Mouse (Mus musculus): Measurements from ENCODE around the gene Acvr2b. TPM values are rescaled to one million over a fixed set of nuclear protein-coding genes. Genes with fewer than 3 reads are reported as not detected.

The Acvr2b gene
- under 1 TPM in 1 of 2 experiments, not detected in 1; 0.33 TPM for total RNA-seq (2023)

DNA sequence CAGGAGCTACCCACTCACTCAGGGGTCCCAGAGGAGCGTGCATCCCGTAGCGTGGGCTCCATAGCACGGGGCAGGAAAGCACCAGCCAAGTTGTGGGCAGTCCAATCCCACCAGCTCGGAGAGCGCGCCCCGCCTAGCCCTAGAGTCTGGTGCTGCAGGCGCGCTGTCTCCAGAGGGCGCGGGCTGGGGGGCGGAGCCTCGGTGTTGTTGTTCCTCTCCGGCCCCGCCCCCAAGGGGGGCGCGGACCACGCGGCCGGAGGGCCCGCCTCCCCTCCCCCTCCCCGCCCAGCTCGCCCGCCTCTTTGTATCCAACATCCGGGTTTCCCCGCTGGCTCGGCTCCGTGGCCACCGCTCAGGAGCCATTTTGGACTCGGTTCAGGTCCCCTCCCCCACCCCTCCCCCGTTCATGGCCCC is at the start of gene Acvr2b:
Gene Acvr2b (plus strand): TSS at position 318 of the 414 bp plus-strand sequence.

DNA sequence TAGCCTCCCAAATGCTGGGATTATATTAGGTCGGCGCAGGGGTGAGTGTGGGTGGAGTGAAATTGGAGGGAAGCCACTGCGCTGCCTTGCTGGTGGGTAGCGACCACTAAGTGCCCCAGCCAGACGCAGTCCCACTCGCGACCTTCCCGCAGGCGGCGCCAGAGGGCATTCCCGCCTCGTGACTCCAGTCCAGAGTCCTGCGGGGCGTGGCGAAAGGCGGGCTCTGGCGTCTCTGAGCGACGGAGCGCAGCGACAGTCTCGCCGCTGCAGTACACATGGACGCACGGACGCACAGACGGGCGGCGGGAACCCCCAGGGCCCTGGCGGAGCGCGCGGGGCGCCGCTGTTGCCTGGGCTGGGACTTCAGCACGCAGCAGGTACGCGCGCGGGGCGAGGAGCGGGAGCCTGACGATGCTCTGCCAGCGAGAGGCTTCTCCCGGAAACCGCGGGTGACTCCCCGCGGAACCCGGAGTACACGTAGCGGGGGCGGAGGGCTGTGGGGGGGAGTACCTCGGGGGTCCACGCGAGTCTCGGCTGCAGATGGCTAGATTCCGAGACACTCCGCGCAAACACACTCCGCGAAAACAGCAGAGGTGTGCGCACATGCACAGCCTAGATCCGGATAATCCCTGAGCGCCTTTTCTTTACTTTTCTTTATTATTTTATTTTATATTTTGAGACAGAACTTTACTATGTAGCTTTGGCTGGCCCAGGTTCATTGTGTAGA is 44.4 kb upstream of the Acvr2b start, which contains the start of gene Xylb:
Gene Xylb (plus strand): TSS at position 51 of the 727 bp plus-strand sequence.

DNA sequence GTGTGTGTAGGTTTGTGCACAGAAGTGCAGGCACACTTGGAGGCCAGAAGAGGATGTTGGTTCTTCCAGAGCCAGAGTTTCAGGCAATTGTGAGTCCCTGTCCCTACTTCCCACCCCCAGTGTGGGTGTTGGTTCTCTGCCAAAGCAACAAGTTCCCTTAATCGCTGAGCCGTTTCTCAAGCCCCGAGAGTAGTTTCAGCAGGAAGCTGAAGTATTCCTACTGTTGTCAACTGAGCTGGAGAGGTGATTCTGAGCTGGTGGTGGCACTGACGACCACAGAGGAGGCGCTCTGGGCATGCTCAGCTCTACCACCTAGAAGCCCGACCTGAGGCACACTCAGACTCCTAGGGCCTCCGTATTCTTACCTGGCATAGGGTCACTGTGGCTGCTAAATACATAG is 36.6 kb upstream of the Acvr2b start, which contains the start of gene Slc22a14:
Gene Slc22a14 (minus strand): TSS at position 270 of the 400 bp plus-strand sequence.

DNA sequence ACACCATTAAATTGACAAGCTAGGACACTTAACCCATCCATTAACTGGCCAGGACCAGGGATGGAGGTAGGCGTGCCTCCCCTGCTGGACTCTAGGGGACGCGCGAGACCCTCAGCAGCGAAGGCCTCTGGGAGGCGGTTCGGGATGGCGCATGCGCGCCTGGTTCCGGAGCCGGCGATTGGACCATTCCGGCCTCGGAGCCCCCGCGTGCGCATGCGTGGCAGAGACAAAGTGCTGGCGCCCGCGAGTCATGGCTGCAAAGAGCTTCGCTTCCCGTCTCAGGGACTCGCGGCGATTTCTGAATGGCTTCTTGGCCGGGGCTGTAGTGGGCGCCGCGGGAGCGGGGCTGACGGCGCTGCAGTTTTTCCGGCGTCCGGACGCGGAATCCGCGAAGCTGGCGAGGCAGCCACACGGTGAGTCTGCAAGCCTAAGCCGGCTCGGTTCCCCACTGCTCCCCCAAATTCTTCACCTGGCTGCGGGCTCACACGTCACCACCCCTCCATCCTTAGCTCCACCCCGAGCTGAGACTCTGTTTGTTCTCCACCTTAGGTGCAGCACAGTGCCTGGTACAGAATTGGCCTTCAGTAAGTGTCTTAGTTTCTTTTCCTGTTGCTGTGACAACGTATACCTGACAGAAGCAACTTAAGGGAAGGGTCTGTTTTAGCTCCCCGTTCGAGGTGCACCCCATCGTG is 43.0 kb downstream of the Acvr2b start, which contains the start of gene Exog:
Gene Exog (plus strand): TSS at position 206 of the 692 bp plus-strand sequence.

Other genes starting within 250 kb of the Acvr2b start
- gene Acaa1b, start 245.0 kb upstream of the Acvr2b start, total RNA-seq (2023), result 1 to 10 TPM in 1 of 2 experiments, under 1 TPM in 1; 0.46 to 1.2 TPM
- not detected for gene Gm47289, start 243.0 kb upstream of the Acvr2b start, total RNA-seq (2023)
- gene Slc22a13, start 193.0 kb upstream of the Acvr2b start, total RNA-seq (2023), result not detected
- gene Oxsr1, start 79.7 kb upstream of the Acvr2b start, total RNA-seq (2023), result 10 to 100 TPM; 40.4 to 44.4 TPM
- gene Acaa1a, start 62.4 kb upstream of the Acvr2b start, total RNA-seq (2023), result 10 to 100 TPM; 52.8 to 60.8 TPM
- 10 to 100 TPM; 34.1 to 36.7 TPM for gene Myd88, start 60.7 kb upstream of the Acvr2b start, total RNA-seq (2023)
- gene Xylb, start 44.7 kb upstream of the Acvr2b start, total RNA-seq (2023), result 1 to 10 TPM; 1.3 to 1.5 TPM
- gene Slc22a14, start 36.6 kb upstream of the Acvr2b start, total RNA-seq (2023), result not detected
- 1 to 10 TPM; 7.7 to 9.1 TPM for gene Exog, start 42.8 kb downstream of the Acvr2b start, total RNA-seq (2023)
- gene Scn5a, start 176.9 kb downstream of the Acvr2b start, total RNA-seq (2023), result not detected